Mouse (Mus musculus): Measurements from ENCODE around the gene Aig1. TPM values are rescaled to one million over a fixed set of nuclear protein-coding genes. Genes with fewer than 3 reads are reported as not detected.
A peak's percentile ranks its signal among the peaks of the same experiment; 100 is the strongest.

The Aig1 gene
- polyA plus RNA-seq, 1 experiment from 2014 or later: 28.8 TPM

DNA sequence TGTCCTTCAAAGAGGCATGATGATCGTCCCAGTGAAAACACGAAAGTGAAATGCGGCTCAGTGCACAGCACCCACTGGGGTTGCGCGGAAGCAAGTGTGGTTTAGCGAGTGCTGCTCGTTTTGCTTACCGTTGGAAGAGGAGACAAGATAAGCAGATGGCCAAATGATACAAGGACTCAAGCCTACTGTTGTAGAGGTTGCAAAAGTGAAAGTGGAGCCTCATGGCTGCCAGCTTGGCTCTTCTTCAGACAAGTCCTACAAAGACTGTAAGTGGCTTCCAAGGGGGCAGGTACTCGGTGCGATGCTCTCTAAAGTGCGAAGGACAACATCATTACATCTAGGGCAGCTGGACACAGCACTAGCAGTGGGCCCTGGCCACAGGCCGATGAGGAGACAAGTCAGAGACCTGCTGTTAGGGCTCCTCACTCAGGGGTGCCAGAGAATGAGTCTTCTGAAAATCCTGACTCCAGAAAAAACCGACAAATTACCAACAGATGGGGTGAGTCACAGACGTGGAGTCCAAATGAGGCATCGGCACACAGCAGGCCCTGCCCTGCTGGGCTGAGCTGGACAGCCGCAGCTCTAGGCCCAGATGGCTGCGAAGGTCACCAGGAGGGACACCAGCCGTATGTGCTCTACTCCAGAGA, 129.2 kb downstream of the Aig1 start:
- Histone ChIP-seq H3K27me3 (ENCODE audit: insufficient read depth, poor library complexity, severe bottlenecking) (no peaks in the 10 kb centered on the region), H3K9me3 (no peaks in the 10 kb centered on the region), H3K4me3 (no peak overlapping the region), H3K36me3 (no peaks in the 10 kb centered on the region), H3K27ac (no peak overlapping the region), H3K4me1 (no peaks in the 10 kb centered on the region)
- WGBS: 87% methylated on average over 18 of the region's 18 CpGs
- no peak for DNase-seq (ENCODE audit: low spot score)

DNA sequence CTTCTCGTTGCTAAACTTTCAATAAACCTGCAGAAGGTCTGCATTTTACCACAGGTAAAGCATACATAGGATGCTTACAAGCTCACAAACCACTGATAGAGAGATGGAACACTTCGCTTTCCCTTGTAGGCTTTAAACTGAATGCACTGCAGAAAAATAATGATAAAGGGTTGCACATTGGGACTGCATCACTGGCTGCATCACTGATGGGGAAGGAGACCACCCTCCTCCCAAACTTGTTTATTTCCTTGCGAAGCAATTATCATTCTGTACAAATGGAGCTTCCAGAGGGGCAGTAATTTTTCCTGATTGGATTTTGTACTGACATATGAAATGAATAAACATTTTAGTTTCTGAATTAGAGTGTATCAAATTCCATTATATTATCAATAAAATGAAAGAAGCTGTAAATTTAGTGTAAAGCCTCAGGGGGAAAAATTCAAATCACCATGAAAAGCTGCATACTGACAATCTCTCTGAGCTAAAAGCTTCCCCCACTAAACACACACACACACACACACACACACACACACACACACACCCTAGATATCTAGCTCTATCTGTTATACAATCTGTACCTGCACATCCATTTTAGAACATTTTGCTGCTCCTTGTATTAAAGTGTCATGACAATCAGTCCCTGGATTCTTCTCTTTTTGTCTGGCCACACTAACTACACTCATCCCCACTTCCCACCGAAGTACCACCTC, 138.6 kb downstream of the Aig1 start:
- WGBS: 87% methylated on average over 4 of the region's 4 CpGs
- Histone ChIP-seq H3K36me3 (no peaks in the 10 kb centered on the region), H3K27me3 (ENCODE audit: insufficient read depth, poor library complexity, severe bottlenecking) (no peaks in the 10 kb centered on the region), H3K9me3 (no peaks in the 10 kb centered on the region), H3K4me1 (peaks cover 10% of the 10 kb centered on the region; the same call in 1 of the 2 replicates), H3K27ac (no peak overlapping the region), H3K4me3 (no peak overlapping the region)
- no peak for DNase-seq (ENCODE audit: low spot score)

DNA sequence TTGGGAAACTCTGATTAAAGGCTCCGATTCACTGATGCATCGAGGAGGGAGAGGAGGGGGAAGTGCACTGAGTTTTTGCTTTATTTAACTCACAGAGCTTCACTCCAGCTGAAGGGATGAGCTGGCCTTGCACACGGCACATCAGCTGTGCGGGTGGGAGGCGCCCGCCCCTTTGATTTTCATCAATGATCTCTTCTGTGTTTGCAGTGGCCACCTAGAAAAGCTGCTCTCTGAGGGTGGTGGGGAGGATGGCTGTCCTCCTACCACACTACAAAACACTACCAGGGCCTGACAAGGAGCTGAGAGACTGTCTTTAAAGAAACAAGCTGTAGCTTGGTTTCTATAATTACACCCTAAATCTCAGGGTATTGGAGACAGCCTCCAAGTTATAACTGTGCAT, 141.1 kb downstream of the Aig1 start:
- no peak overlapping the region for H3K4me3 ChIP-seq
- H3K27ac ChIP-seq: no peak overlapping the region
- no peaks in the 10 kb centered on the region for H3K27me3 ChIP-seq (ENCODE audit: insufficient read depth, poor library complexity, severe bottlenecking)
- DNase-seq (ENCODE audit: low spot score): no peak
- 66% methylated on average over 6 of the region's 6 CpGs for WGBS
- no peaks in the 10 kb centered on the region for H3K9me3 ChIP-seq
- peaks cover 10% of the 10 kb centered on the region; the same call in 1 of the 2 replicates for H3K4me1 ChIP-seq
- no peaks in the 10 kb centered on the region for H3K36me3 ChIP-seq

DNA sequence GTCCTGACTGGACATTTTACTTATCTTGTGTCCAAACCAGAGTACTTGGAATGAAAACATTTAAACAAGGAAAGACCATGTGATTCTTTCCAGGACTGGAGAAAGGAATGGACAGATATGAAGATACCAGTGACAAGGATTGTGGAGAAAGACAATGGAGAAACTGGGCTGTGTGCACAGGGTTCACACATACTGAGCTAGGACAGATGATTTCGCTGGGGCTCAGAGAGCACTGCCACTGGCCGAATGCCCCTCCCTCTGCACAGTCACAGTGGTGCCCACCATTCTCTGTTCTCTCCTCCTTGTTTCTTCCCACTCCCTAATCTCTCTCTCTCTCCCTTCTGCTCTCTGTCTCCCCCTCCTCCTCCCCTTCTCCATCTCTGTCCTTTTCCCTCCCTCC, 142.6 kb downstream of the Aig1 start:
- H3K4me1 ChIP-seq: peaks cover 10% of the 10 kb centered on the region; the same call in 1 of the 2 replicates
- H3K27me3 ChIP-seq (ENCODE audit: insufficient read depth, poor library complexity, severe bottlenecking): no peaks in the 10 kb centered on the region
- H3K9me3 ChIP-seq: no peaks in the 10 kb centered on the region
- DNase-seq (ENCODE audit: low spot score): no peak
- no peaks in the 10 kb centered on the region for H3K36me3 ChIP-seq
- 52% methylated on average over 2 of the region's 2 CpGs for WGBS
- no peak overlapping the region for H3K4me3 ChIP-seq
- no peak overlapping the region for H3K27ac ChIP-seq

DNA sequence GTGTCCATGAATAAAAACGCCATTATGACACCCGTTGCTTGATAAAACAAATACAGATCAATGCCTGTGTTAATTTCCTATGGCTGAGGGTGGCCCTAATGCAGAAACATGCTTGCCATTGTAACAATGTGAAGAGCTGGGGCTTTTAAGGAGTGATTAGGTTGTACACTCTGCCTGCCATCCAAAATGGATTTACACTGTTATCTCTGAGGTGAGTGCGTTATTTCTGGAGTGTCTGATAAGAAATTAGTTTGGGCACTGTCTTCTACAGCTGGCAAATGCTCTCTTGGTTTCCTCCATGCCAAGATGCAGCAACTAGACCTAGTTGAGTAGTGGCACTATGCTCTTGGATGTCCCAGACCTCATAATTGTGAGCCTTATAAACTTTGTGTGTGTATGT, 143.5 kb downstream of the Aig1 start:
- H3K27ac ChIP-seq: no peak overlapping the region
- H3K4me3 ChIP-seq: no peak overlapping the region
- peaks cover 10% of the 10 kb centered on the region; the same call in 1 of the 2 replicates for H3K4me1 ChIP-seq
- DNase-seq (ENCODE audit: low spot score): no peak
- H3K36me3 ChIP-seq: no peaks in the 10 kb centered on the region
- no peaks in the 10 kb centered on the region for H3K27me3 ChIP-seq (ENCODE audit: insufficient read depth, poor library complexity, severe bottlenecking)
- H3K9me3 ChIP-seq: no peaks in the 10 kb centered on the region
- 73% methylated on average over 3 of the region's 3 CpGs for WGBS

DNA sequence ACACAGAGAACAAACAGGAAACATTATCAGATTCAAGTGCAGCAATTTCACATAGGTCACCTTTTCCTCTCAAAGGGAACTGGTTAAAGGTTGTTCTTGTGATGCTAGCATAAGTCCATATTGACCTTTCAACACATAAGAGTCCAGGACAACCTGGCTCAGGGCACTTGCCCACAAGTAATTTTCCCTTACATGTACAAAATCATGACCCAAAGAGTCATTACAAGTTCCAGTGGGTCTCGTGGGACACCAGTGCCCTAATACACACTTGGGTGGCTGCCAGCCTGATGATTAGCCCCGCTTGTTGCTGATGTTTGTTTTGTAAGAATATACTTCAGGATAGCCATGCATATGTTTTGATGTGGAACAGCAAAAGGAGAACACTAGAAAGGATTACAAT, 152.6 kb downstream of the Aig1 start:
- H3K4me3 ChIP-seq: no peak overlapping the region
- H3K9me3 ChIP-seq: no peaks in the 10 kb centered on the region
- DNase-seq (ENCODE audit: low spot score): no peak
- 68% methylated on average over 2 of the region's 2 CpGs for WGBS
- no peak overlapping the region for H3K27ac ChIP-seq
- no peaks in the 10 kb centered on the region for H3K36me3 ChIP-seq
- 0 out of 2 replicates have a peak, but pooled peaks cover 4% of the 10 kb centered on the region for H3K4me1 ChIP-seq
- H3K27me3 ChIP-seq (ENCODE audit: insufficient read depth, poor library complexity, severe bottlenecking): no peaks in the 10 kb centered on the region

DNA sequence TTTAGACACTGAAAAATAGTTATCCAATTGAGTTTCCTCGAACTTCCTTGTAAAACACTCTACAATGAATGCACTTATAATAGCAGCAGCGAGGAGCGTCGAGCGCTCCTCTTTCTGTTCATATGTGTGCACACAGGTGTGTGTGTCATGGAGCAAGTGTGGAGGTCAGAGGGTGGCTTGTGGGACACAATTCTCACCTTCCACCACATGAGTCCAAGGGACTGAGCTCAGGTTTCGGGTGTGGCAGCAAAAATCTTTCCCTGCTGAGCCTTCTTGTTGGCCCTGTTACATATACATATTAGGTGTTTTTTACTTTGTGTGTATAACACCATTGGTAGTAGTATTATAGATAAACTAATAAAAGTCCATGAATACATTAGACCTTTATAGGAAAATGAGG, 153.2 kb downstream of the Aig1 start:
- no peak overlapping the region for H3K4me3 ChIP-seq

DNA sequence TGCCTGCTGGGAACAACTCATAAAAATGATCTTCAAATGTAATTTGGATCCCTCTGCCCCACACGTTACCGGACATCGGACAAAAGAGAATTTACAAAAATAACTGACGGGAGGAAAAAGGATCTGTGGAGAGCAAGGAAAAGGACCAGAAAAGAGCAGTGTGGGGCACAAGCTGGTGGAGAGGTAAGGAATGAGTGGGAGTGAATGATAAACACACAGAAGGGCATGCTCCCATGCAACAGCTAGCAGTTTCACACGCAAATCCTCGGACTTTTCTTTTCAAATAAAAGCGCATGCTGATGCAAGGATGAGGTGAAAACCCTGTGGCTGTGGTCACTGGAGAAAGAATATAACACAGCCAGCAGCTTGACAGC, 153.9 kb downstream of the Aig1 start:
- 0 out of 2 replicates have a peak, but pooled peaks cover 4% of the 10 kb centered on the region for H3K4me1 ChIP-seq
- H3K36me3 ChIP-seq: no peaks in the 10 kb centered on the region
- no peak overlapping the region for H3K4me3 ChIP-seq
- H3K27ac ChIP-seq: 0 out of 2 replicates have a peak overlapping the region, but pooled peaks have one; percentile 56
- H3K27me3 ChIP-seq (ENCODE audit: insufficient read depth, poor library complexity, severe bottlenecking): no peaks in the 10 kb centered on the region
- no peak for DNase-seq (ENCODE audit: low spot score)
- no peaks in the 10 kb centered on the region for H3K9me3 ChIP-seq
- WGBS: 73% methylated on average over 7 of the region's 7 CpGs

More for the DNA sequence above, 153.2 kb downstream of the Aig1 start:
- H3K36me3 ChIP-seq: no peaks in the 10 kb centered on the region
- DNase-seq (ENCODE audit: low spot score): no peak
- H3K27me3 ChIP-seq (ENCODE audit: insufficient read depth, poor library complexity, severe bottlenecking): no peaks in the 10 kb centered on the region
- H3K4me1 ChIP-seq: 0 out of 2 replicates have a peak, but pooled peaks cover 4% of the 10 kb centered on the region
- H3K27ac ChIP-seq: no peak overlapping the region
- WGBS: 85% methylated on average over 6 of the region's 6 CpGs
- H3K9me3 ChIP-seq: no peaks in the 10 kb centered on the region

DNA sequence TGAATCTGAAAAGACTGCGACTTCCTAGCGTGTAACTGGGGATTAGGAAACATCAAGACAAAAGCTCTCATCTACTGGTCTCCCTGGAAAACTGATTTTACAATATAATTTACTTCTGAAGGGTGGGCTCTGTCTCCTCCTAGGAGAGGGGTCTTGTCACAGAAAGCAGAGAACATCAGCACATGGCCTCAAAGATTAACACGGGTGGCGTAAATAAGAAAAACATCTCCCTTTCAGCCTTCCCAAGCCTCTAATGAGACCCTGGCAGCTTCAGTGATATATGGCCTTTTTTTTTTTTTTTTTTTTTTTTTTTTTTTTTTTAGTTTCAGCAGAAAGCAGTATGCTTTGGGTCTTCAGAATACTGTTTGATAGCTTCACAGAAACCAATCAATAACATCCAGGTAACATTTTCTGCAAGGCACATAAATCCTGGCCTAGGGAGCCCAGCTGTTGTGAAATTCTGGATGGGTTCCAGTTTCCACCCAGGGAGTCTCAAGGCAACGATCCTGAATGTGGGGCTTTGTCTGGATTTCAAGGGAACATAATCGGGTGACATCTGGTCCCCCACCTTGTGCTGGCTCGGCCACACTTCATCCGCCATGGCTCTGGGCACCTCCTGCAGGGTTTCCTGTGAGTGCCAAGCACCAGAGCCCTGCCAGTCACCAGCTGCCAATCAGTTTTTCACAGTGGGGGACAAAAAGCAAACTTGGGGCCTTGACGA, 154.4 kb downstream of the Aig1 start:
- DNase-seq (ENCODE audit: low spot score): no peak
- no peak overlapping the region for H3K4me3 ChIP-seq
- 67% methylated on average over 9 of the region's 9 CpGs for WGBS
- no peaks in the 10 kb centered on the region for H3K27me3 ChIP-seq (ENCODE audit: insufficient read depth, poor library complexity, severe bottlenecking)
- no peaks in the 10 kb centered on the region for H3K9me3 ChIP-seq
- H3K27ac ChIP-seq: 0 out of 2 replicates have a peak overlapping the region, but pooled peaks have one; percentile 56
- 0 out of 2 replicates have a peak, but pooled peaks cover 4% of the 10 kb centered on the region for H3K4me1 ChIP-seq
- H3K36me3 ChIP-seq: no peaks in the 10 kb centered on the region

DNA sequence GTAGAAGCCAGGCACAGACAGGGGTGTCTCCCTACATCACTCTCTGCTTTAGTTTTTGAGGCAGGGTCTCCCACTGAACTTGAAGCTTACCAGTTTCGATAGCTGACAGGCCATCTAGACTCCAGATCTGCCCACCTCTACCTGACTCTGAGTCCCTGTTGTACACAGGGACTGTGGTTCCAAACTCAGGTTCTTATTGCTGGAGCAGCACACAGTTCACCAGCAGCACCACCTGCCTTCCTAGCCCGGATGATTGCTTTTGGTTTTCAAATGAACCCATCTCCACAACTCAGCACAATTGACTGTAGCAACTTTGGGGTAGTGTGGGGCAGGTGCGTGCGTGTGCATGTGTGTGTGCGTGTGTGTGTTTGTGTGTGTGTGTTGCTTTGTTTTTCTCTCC, 155.1 kb downstream of the Aig1 start:
- H3K36me3 ChIP-seq: no peaks in the 10 kb centered on the region
- 0 out of 2 replicates have a peak, but pooled peaks cover 4% of the 10 kb centered on the region for H3K4me1 ChIP-seq
- no peak for DNase-seq (ENCODE audit: low spot score)
- no peak overlapping the region for H3K27ac ChIP-seq
- no peak overlapping the region for H3K4me3 ChIP-seq
- 90% methylated on average over 5 of the region's 5 CpGs for WGBS
- no peaks in the 10 kb centered on the region for H3K9me3 ChIP-seq
- H3K27me3 ChIP-seq (ENCODE audit: insufficient read depth, poor library complexity, severe bottlenecking): no peaks in the 10 kb centered on the region

DNA sequence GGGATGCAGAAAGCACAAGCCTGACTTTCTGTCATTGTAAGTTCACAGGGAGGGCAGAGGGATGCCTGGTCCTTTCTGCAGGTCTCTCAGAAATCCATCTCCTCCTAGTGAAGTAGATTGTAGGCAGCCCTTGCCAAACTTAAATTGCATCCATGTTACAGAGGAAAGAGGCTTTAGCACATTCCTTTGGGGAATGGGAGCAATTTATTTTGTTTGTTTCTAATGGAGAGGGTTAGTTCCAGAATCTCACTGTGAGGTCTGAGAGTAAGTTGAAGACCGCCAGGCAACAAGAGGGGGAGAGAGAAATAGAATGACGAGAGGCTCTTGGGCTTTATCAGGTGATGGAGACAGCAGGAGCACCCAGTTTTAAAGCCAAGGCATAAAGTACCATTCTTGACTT, 155.7 kb downstream of the Aig1 start:
- H3K4me1 ChIP-seq: 0 out of 2 replicates have a peak, but pooled peaks cover 4% of the 10 kb centered on the region

DNA sequence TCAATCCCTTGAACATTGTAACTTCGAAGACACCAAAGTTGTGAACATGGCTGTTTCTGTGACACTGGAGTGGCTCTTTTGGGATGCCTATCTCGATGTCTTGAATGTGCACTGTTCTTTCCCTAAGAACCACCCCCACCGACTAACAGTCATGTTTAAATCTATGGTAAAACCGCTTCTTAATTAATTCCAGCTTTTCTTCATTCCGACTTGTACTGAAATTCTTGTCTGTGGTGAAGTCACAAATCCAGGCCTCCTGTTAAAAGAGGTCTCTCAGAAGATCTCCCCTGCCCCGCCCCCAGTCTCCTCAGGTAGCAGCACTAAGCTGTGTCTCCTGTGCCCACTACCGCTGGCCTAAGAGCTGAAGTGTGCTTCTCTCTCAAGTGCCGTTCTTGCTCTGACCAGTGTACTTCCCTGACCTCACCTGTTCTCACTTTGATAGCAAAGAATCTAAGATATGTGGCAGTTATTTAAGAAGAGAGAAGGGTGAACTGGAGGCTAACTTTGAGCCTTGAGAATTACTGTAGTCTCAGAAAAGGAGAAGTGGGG, 157.4 kb downstream of the Aig1 start:
- Histone ChIP-seq H3K36me3 (no peaks in the 10 kb centered on the region), H3K27ac (no peak overlapping the region), H3K4me3 (no peak overlapping the region), H3K9me3 (no peaks in the 10 kb centered on the region), H3K27me3 (ENCODE audit: insufficient read depth, poor library complexity, severe bottlenecking) (no peaks in the 10 kb centered on the region), H3K4me1 (0 out of 2 replicates have a peak, but pooled peaks cover 7% of the 10 kb centered on the region)
- 76% methylated on average over 8 of the region's 8 CpGs for WGBS
- DNase-seq (ENCODE audit: low spot score): no peak

More for the DNA sequence above, 155.7 kb downstream of the Aig1 start:
- H3K9me3 ChIP-seq: no peaks in the 10 kb centered on the region
- H3K27me3 ChIP-seq (ENCODE audit: insufficient read depth, poor library complexity, severe bottlenecking): no peaks in the 10 kb centered on the region
- WGBS: 61% methylated on average over 2 of the region's 2 CpGs
- H3K27ac ChIP-seq: no peak overlapping the region
- H3K4me3 ChIP-seq: no peak overlapping the region
- no peak for DNase-seq (ENCODE audit: low spot score)
- H3K36me3 ChIP-seq: no peaks in the 10 kb centered on the region
